Mouse (Mus musculus) heart, postnatal 0 days (tissue): Measurements from ENCODE around the gene Slc10a7.

Source experiments
- CTCF ChIP-seq: IDR thresholded peaks from 2 replicates; pipeline ENCODE4 v1.5.1; 2016; ENCODE audit warnings: antibody characterized with exemption, control low read depth, low read depth
- EP300 ChIP-seq: IDR thresholded peaks from 2 replicates; pipeline ENCODE4 v1.6.1; 2016; ENCODE audit warnings: antibody characterized with exemption, low read depth

DNA sequence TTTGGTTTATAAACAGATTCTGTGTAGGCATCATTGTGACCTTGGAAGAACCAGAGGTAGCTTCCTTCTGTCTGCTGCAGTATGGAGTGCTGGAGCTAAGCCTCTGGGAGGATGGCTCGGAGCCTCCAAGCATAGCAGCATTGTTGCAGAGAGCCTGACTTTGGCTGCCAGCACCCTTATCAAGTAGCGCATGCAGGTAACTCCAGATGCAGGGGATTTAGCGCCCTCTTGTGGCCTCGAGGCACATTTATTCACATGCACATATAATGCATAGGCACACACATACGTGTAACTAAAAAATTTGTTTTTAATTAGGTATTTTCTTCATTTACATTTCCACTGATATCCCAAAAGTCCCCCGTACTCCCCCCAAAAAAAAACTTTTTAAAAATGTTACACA lies 52.5 kb downstream of the Slc10a7 start:
- TF ChIP-seq CTCF, result no peak; the same call in 1 of the 2 replicates
- TF ChIP-seq EP300, result no peak
